Mouse (Mus musculus) embryonic facial prominence, embryonic 11.5 days (tissue): Measurements from ENCODE around the gene Vapb. TPM values are rescaled to one million over a fixed set of nuclear protein-coding genes. Genes with fewer than 3 reads are reported as not detected.

ENCODE experiments used
- ATAC-seq: fragments of 200-750 bp; cut with Nextera tagmentation; replicated peaks from 2 replicates; pipeline ENCODE4 v1.8.0; 2017; ENCODE audit warnings: low read depth; ENCODE audit not compliant: insufficient number of reproducible peaks, low FRiP score, low TSS enrichment
- DNase-seq: peaks from one replicate; pipeline ENCODE4 v3.0.0-alpha.2; 2015; ENCODE audit warnings: low spot score
- H3K27ac ChIP-seq: fragments of 300-500 bp; sonication (generic); replicated peaks from 2 replicates; pipeline ENCODE4 v1.5.1; 2014; ENCODE audit warnings: mild to moderate bottlenecking, low read depth, low read length, control low read depth
- H3K27me3 ChIP-seq: fragments of 300-500 bp; sonication (generic); 2 replicates; pipeline ENCODE4 v1.6.1; 2014; ENCODE audit warnings: mild to moderate bottlenecking, low read length, moderate library complexity, mixed read lengths; ENCODE audit not compliant: control insufficient read depth, insufficient read depth
- H3K36me3 ChIP-seq: fragments of 300-500 bp; sonication (generic); replicated peaks from 2 replicates; pipeline ENCODE4 v1.6.1; 2014; ENCODE audit warnings: low read depth, mild to moderate bottlenecking, low read length, moderate library complexity, mixed read lengths; ENCODE audit not compliant: control insufficient read depth, insufficient read depth
- H3K4me1 ChIP-seq: fragments of 300-500 bp; sonication (generic); 2 replicates; pipeline ENCODE4 v1.6.1; 2014; ENCODE audit warnings: low read length, mixed read lengths; ENCODE audit not compliant: control insufficient read depth, insufficient read depth
- H3K4me2 ChIP-seq: fragments of 300-500 bp; sonication (generic); 2 replicates; pipeline ENCODE4 v1.6.1; 2014; ENCODE audit warnings: low read depth, mild to moderate bottlenecking, control low read depth, low read length, moderate library complexity
- H3K4me3 ChIP-seq: fragments of 300-500 bp; sonication (generic); 2 replicates; pipeline ENCODE4 v1.5.1; 2014; ENCODE audit warnings: low read depth, low read length, control low read depth
- H3K9ac ChIP-seq: fragments of 300-500 bp; sonication (generic); replicated peaks from 2 replicates; pipeline ENCODE4 v1.6.1; 2014; ENCODE audit warnings: mild to moderate bottlenecking, control low read depth, low read length
- H3K9me3 ChIP-seq: fragments of 300-500 bp; sonication (generic); replicated peaks from 2 replicates; pipeline ENCODE4 v1.6.1; 2016; ENCODE audit warnings: mild to moderate bottlenecking, low read length, inconsistent platforms, mixed read lengths; ENCODE audit not compliant: control insufficient read depth
- WGBS: fragments of 180-500 bp; shearing (Covaris S2); extraction: QIAGEN DNeasy Blood & Tissue Kit; methylation state at CpG from one replicate; pipeline ENCODE4 v1.1.7; 2014; 5-methylcytosine and 5-hydroxymethylcytosine counted together
- polyA plus RNA-seq: library from polyadenylated mRNA; unstranded; fragments of >200 nt; fragmentation: Nextera tagmentation; extraction: Ambion mirVana; gene quantifications from 2 replicates; pipeline ENCODE4 v1.2.1, GENCODE M21; 2014

Gene Vapb
- polyA plus RNA-seq, 1 experiment from 2014 or later, result 14.6 TPM

GRCm38 (mm10) chr2:173796674-173796963 is 59.3 kb downstream of the Vapb start:
- Histone ChIP-seq H3K27me3 (no peaks in the 10 kb centered on the region), H3K9ac (no peak overlapping the region), H3K9me3 (no peaks in the 10 kb centered on the region), H3K4me2 (no peak overlapping the region), H3K4me3 (no peak overlapping the region), H3K27ac (no peak overlapping the region), H3K4me1 (no peaks in the 10 kb centered on the region), H3K36me3 (no peaks in the 10 kb centered on the region)
- no peak for DNase-seq
- WGBS, result 72% methylated on average over 4 of the region's 4 CpGs
- no peak for ATAC-seq

GRCm38 (mm10) chr2:173799513-173799912 is 62.2 kb downstream of the Vapb start:
- no peak overlapping the region for H3K27ac ChIP-seq
- WGBS, result 100% methylated on average over 1 of the region's 1 CpGs
- H3K4me2 ChIP-seq, result no peak overlapping the region
- DNase-seq, result no peak
- H3K9me3 ChIP-seq, result no peaks in the 10 kb centered on the region
- no peak for ATAC-seq
- H3K36me3 ChIP-seq, result no peaks in the 10 kb centered on the region
- no peak overlapping the region for H3K9ac ChIP-seq
- no peaks in the 10 kb centered on the region for H3K27me3 ChIP-seq
- no peaks in the 10 kb centered on the region; the same call in 1 of the 2 replicates for H3K4me1 ChIP-seq
- H3K4me3 ChIP-seq, result no peak overlapping the region

GRCm38 (mm10) chr2:173800566-173800965 is 63.3 kb downstream of the Vapb start:
- H3K36me3 ChIP-seq, result no peaks in the 10 kb centered on the region
- no peak overlapping the region for H3K4me2 ChIP-seq
- no peak for DNase-seq
- no peaks in the 10 kb centered on the region for H3K27me3 ChIP-seq
- H3K4me3 ChIP-seq, result no peak overlapping the region
- H3K9ac ChIP-seq, result no peak overlapping the region
- no peaks in the 10 kb centered on the region; the same call in 1 of the 2 replicates for H3K4me1 ChIP-seq
- WGBS, result 93% methylated on average over 9 of the region's 9 CpGs
- ATAC-seq, result no peak
- H3K27ac ChIP-seq, result no peak overlapping the region
- no peaks in the 10 kb centered on the region for H3K9me3 ChIP-seq

- Histone ChIP-seq H3K27ac (no peak overlapping the region), H3K9me3 (no peaks in the 10 kb centered on the region), H3K27me3 (no peaks in the 10 kb centered on the region), H3K4me2 (no peak overlapping the region), H3K36me3 (no peaks in the 10 kb centered on the region), H3K4me3 (no peak overlapping the region), H3K4me1 (no peaks in the 10 kb centered on the region; the same call in 1 of the 2 replicates), H3K9ac (no peak overlapping the region)
- DNase-seq (peak; percentile 59), ATAC-seq (0 out of 2 replicates have a peak, but pooled peaks have one; percentile 41)
- WGBS, result 35% methylated on average over 10 of the region's 11 CpGs
These were observed 64.1 kb downstream of the Vapb start for GRCm38 (mm10) chr2:173801405-173801876.

GRCm38 (mm10) chr2:173802176-173802575 is 64.9 kb downstream of the Vapb start:
- H3K9me3 ChIP-seq, result no peaks in the 10 kb centered on the region
- H3K27ac ChIP-seq, result no peak overlapping the region
- H3K4me2 ChIP-seq, result no peak overlapping the region
- DNase-seq (no peak), ATAC-seq (no peak)
- no peaks in the 10 kb centered on the region for H3K27me3 ChIP-seq
- H3K4me3 ChIP-seq, result no peak overlapping the region
- H3K36me3 ChIP-seq, result no peaks in the 10 kb centered on the region
- 84% methylated on average over 4 of the region's 4 CpGs for WGBS
- H3K4me1 ChIP-seq, result no peaks in the 10 kb centered on the region; the same call in 1 of the 2 replicates
- no peak overlapping the region for H3K9ac ChIP-seq

GRCm38 (mm10) chr2:173802956-173803355 is 65.6 kb downstream of the Vapb start:
- DNase-seq, result no peak
- H3K27me3 ChIP-seq, result no peaks in the 10 kb centered on the region
- no peaks in the 10 kb centered on the region for H3K36me3 ChIP-seq
- no peaks in the 10 kb centered on the region for H3K9me3 ChIP-seq
- no peak for ATAC-seq
- 62% methylated on average over 3 of the region's 3 CpGs for WGBS
- H3K9ac ChIP-seq, result no peak overlapping the region
- H3K4me3 ChIP-seq, result no peak overlapping the region
- H3K4me1 ChIP-seq, result no peaks in the 10 kb centered on the region; the same call in 1 of the 2 replicates
- H3K27ac ChIP-seq, result no peak overlapping the region
- no peak overlapping the region for H3K4me2 ChIP-seq

GRCm38 (mm10) chr2:173803827-173804226 is 66.5 kb downstream of the Vapb start:
- Histone ChIP-seq H3K36me3 (no peaks in the 10 kb centered on the region), H3K27ac (no peak overlapping the region), H3K27me3 (no peaks in the 10 kb centered on the region), H3K4me3 (no peak overlapping the region), H3K9ac (no peak overlapping the region), H3K4me2 (no peak overlapping the region), H3K4me1 (no peaks in the 10 kb centered on the region; the same call in 1 of the 2 replicates), H3K9me3 (no peaks in the 10 kb centered on the region)
- DNase-seq (no peak), ATAC-seq (no peak)
- 91% methylated on average over 11 of the region's 11 CpGs for WGBS

GRCm38 (mm10) chr2:173806621-173807020 is 69.3 kb downstream of the Vapb start:
- Histone ChIP-seq H3K9ac (no peak overlapping the region), H3K27me3 (no peaks in the 10 kb centered on the region), H3K27ac (no peak overlapping the region), H3K36me3 (no peaks in the 10 kb centered on the region), H3K9me3 (no peaks in the 10 kb centered on the region), H3K4me2 (no peak overlapping the region), H3K4me1 (no peaks in the 10 kb centered on the region; the same call in 1 of the 2 replicates), H3K4me3 (no peak overlapping the region)
- ATAC-seq (no peak), DNase-seq (no peak)
- WGBS, result 84% methylated on average over 7 of the region's 7 CpGs
